Mouse (Mus musculus) neural tube, embryonic 13.5 days (tissue): ENCODE measurements around the gene Myo1c. TPM values are rescaled to one million over a fixed set of nuclear protein-coding genes. Genes with fewer than 3 reads are reported as not detected.
"Not testable (repeated sequence)": the region's sequence is repeated elsewhere in the genome, so short reads cannot be mapped to it uniquely, and the experiment has no call there.

Experiments
- ATAC-seq: fragments of 200-750 bp; cut with Nextera tagmentation; 2 replicates; pipeline ENCODE4 v1.8.0; 2017; ENCODE audit warnings: low read depth, mild to moderate bottlenecking, moderate TSS enrichment, moderate library complexity
- H3K27ac ChIP-seq: fragments of 300-500 bp; sonication (generic); replicated peaks from 2 replicates; pipeline ENCODE4 v1.5.1; 2015; ENCODE audit warnings: moderate library complexity, mild to moderate bottlenecking, inconsistent platforms
- H3K27me3 ChIP-seq: fragments of 300-500 bp; sonication (generic); 2 replicates; pipeline ENCODE4 v1.6.1; 2015; ENCODE audit warnings: mild to moderate bottlenecking, inconsistent platforms
- H3K36me3 ChIP-seq: fragments of 300-500 bp; sonication (generic); 2 replicates; pipeline ENCODE4 v1.6.1; 2015; ENCODE audit warnings: mild to moderate bottlenecking, inconsistent platforms
- H3K4me1 ChIP-seq: fragments of 300-500 bp; sonication (generic); replicated peaks from 2 replicates; pipeline ENCODE4 v1.6.1; 2015; ENCODE audit warnings: inconsistent platforms
- H3K4me2 ChIP-seq: fragments of 300-500 bp; sonication (generic); 2 replicates; pipeline ENCODE4 v1.6.1; 2015; ENCODE audit warnings: inconsistent platforms, mild to moderate bottlenecking, moderate library complexity
- H3K4me3 ChIP-seq: fragments of 300-500 bp; sonication (generic); 2 replicates; pipeline ENCODE4 v1.5.1; 2015; ENCODE audit warnings: mild to moderate bottlenecking, inconsistent platforms
- H3K9ac ChIP-seq: fragments of 300-500 bp; sonication (generic); 2 replicates; pipeline ENCODE4 v1.6.1; 2015; ENCODE audit warnings: moderate library complexity, mild to moderate bottlenecking, inconsistent platforms
- H3K9me3 ChIP-seq: fragments of 300-500 bp; sonication (generic); 2 replicates; pipeline ENCODE4 v1.6.1; 2016; ENCODE audit warnings: inconsistent platforms
- WGBS: fragments of 180-500 bp; shearing (Covaris S2); methylation state at CpG from one replicate; pipeline ENCODE4 v1.1.7; 2015; 5-methylcytosine and 5-hydroxymethylcytosine counted together
- polyA plus RNA-seq: library from polyadenylated mRNA; unstranded; fragments of >200 nt; fragmentation: Nextera tagmentation; extraction: Ambion mirVana; gene quantifications from 2 replicates; pipeline ENCODE4 v1.2.1, GENCODE M21; 2015

The Myo1c gene
- polyA plus RNA-seq, 1 experiment from 2014 or later: 10.7 TPM

DNA sequence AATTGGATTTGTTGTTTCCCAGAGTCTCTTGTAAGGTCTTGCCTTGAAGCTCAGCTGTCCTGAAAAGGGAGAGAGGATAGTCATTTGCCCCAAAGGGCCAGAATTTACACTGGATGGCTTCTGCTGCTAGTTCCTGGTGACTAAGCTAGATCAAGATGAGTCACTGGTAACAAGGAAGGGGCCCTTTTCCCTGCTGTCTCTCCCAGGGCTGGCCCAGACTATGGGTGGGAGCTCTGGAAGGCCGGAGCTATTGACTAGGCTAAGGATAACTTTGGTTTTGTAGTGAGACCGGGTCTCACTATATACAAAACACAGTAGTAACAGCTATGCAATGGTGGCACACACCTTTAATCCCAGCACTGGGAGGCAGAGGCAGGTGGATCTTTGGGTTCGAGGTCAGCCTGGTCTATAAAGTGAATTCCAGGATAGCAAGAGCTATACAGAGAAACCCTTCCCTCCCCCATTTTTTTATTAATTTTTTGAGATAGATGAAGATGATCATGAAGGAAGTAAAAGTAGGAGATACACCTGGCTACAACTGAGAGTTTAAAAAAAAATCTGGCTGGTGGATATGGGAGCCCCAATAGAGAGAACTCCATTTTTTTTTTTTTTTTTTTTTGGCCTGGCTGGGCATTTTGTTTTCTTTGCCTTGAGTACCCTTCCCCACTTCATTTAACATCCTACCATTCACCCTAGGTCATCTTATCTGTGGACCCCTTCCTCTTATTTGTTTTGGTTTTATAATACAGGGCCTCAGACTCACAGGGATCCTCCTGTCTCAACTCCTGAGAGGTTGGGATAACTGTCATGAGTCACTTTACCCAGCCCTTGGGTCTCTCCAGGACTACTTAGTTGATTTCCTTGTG is 27.8 kb downstream of the Myo1c start:
- Histone ChIP-seq H3K9me3 (no peaks in the 10 kb centered on the region), H3K4me3 (peak overlapping the region; percentile 95), H3K36me3 (peaks cover 7% of the 10 kb centered on the region), H3K9ac (peak overlapping the region; percentile 56), H3K27me3 (no peaks in the 10 kb centered on the region), H3K27ac (peak overlapping the region; percentile 95), H3K4me2 (peak overlapping the region; percentile 83), H3K4me1 (peaks cover 27% of the 10 kb centered on the region)
- no peak for ATAC-seq
- 89% methylated on average over 3 of the region's 3 CpGs for WGBS

DNA sequence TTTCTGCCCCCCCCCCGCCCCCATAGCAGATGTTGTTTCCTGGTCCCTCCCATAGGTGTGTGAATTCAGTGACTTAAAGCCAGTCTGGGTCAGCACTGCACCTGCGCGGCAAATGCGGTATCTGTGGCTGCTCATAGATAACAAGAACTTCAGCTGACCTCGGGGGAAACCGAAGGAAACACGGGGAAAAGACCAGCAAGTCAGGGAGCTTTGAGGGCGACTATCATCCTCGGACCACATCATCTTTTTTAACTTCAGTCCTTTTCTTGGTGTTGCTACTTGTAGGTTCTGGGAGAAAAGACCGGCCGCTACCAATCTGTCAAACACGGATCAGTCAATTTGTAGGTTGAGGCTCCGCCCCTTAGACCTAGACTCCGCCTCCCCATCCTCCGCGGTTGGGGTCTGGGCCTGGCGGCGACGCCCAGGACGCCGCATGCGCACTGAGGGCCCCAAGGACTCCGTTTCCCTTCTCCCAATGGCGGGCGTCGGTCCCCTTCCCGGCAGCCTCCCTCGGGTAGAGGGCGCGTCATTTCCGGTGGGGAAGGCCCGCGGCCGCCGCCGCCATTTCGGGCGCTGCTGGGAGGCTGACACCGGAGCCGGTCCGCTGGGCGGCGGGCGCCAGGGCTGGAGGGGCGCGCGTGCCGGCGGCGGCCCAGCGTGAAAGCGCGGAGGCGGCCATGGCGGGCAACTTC is 28.6 kb downstream of the Myo1c start, which contains the start of gene Crk:
Gene Crk, plus strand, starts transcription at position 513 of the 692 bp plus-strand sequence.
- WGBS: under 1% methylated on average over 54 of the region's 55 CpGs
- Histone ChIP-seq H3K4me3 (peak within 1 kb of the TSS; percentile 95), H3K4me1 (peaks cover 27% of the 10 kb centered on the region), H3K27ac (peak within 1 kb of the TSS; percentile 95), H3K36me3 (peaks cover 13% of the 10 kb centered on the region), H3K9ac (peak within 1 kb of the TSS; percentile 95), H3K9me3 (no peaks in the 10 kb centered on the region), H3K4me2 (peak within 1 kb of the TSS; percentile 83), H3K27me3 (no peaks in the 10 kb centered on the region)
- peak; percentile 98 for ATAC-seq

- Histone ChIP-seq H3K4me2 (peak overlapping the region; percentile 83), H3K36me3 (peaks cover 19% of the 10 kb centered on the region), H3K4me1 (peaks cover 29% of the 10 kb centered on the region), H3K4me3 (peak overlapping the region; percentile 95), H3K9me3 (no peaks in the 10 kb centered on the region), H3K27ac (peak overlapping the region; percentile 95), H3K27me3 (no peaks in the 10 kb centered on the region), H3K9ac (peak overlapping the region; percentile 95)
- WGBS: under 1% methylated on average over 43 of the region's 43 CpGs
- peak; percentile 84 for ATAC-seq
Observed at GRCm38 (mm10) chr11:75679439-75680171, 29.3 kb downstream of the Myo1c start.

GRCm38 (mm10) chr11:75684462-75684861 is 34.2 kb downstream of the Myo1c start:
- Histone ChIP-seq H3K27me3 (no peaks in the 10 kb centered on the region), H3K36me3 (peaks cover 20% of the 10 kb centered on the region), H3K9ac (no peak overlapping the region), H3K27ac (no peak overlapping the region), H3K4me1 (peaks cover 48% of the 10 kb centered on the region), H3K4me3 (no peak overlapping the region), H3K4me2 (no peak overlapping the region), H3K9me3 (no peaks in the 10 kb centered on the region)
- no peak for ATAC-seq
- whole genome bisulfite sequencing: 86% methylated on average over 5 of the region's 5 CpGs

DNA sequence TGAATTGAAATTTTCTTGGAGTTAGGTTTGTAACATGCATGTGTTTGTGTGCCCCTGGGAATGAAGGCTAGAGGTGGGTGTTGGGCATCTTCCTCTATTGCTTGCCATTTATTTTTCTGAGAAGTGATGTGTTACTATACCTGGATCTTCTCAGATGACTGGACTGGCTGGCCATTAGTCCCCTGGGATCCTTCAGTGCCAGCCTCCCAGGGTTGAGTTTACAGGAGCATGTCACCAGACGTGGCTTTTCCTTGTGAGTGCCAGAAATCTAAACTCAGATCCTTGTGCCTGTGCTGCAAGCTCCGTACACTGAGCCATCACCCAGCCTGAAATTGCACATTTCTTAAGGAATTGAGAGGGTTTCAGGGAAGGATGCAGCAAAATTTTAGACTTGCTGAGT is 34.7 kb downstream of the Myo1c start:
- no peak overlapping the region for H3K4me3 ChIP-seq
- H3K27ac ChIP-seq: no peak overlapping the region
- H3K9me3 ChIP-seq: no peaks in the 10 kb centered on the region
- WGBS: 74% methylated on average over 2 of the region's 2 CpGs
- H3K27me3 ChIP-seq: no peaks in the 10 kb centered on the region
- H3K4me1 ChIP-seq: peaks cover 45% of the 10 kb centered on the region
- H3K9ac ChIP-seq: no peak overlapping the region
- peaks cover 20% of the 10 kb centered on the region for H3K36me3 ChIP-seq
- no peak for ATAC-seq
- no peak overlapping the region for H3K4me2 ChIP-seq

DNA sequence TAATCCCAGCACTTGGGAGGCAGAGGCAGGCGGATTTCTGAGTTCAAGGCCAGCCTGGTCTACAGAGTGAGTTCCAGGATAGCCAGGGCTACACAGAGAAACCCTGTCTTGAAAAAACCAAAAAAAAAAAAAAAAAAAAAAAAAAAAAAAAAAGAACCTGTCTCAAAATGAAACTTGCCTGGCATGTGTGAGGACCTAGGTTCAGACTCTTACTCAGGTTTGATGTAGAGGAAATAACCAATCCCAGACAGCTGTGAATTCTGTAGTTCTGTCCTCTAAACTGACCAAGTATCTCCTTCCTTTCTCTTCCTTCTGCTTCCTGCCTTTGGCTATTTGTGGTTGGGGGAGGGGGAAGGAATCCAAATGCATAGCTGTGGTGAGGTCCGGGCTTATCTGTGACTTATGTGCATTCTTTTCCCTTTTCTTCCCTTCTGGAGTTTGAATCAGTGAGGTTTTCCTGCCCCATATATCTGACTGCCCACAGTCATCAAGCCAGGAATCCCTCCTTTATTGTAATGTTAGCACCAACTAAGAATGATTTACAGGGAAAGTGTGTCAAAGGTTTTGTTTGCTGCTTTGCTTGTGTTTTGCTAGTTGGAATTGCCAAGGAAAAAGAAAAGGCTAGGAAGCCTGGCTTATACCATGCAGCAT is 37.2 kb downstream of the Myo1c start:
- H3K4me1 ChIP-seq: peaks cover 26% of the 10 kb centered on the region; the same call in 1 of the 2 replicates
- ATAC-seq: no peak
- no peak overlapping the region for H3K9ac ChIP-seq
- H3K9me3 ChIP-seq: no peaks in the 10 kb centered on the region
- H3K4me3 ChIP-seq: no peak overlapping the region
- peaks cover 35% of the 10 kb centered on the region for H3K36me3 ChIP-seq
- H3K4me2 ChIP-seq: no peak overlapping the region
- H3K27ac ChIP-seq: no peak overlapping the region
- 74% methylated on average over 2 of the region's 2 CpGs for WGBS
- no peaks in the 10 kb centered on the region for H3K27me3 ChIP-seq

- Histone ChIP-seq H3K36me3 (peaks cover 36% of the 10 kb centered on the region), H3K4me1 (peaks cover 26% of the 10 kb centered on the region; the same call in 1 of the 2 replicates)
Observed at GRCm38 (mm10) chr11:75688132-75688531, 37.8 kb downstream of the Myo1c start.

GRCm38 (mm10) chr11:75689977-75690376 is 39.7 kb downstream of the Myo1c start:
- Histone ChIP-seq H3K36me3 (peaks cover 41% of the 10 kb centered on the region), H3K4me1 (peaks cover 20% of the 10 kb centered on the region; the same call in 1 of the 2 replicates), H3K9ac (no peak overlapping the region), H3K27ac (no peak overlapping the region), H3K27me3 (no peaks in the 10 kb centered on the region), H3K4me3 (no peak overlapping the region), H3K4me2 (no peak overlapping the region), H3K9me3 (no peaks in the 10 kb centered on the region)
- no peak for ATAC-seq
- 86% methylated on average over 1 of the region's 1 CpGs for WGBS

More at GRCm38 (mm10) chr11:75688132-75688531, 37.8 kb downstream of the Myo1c start:
- no peak overlapping the region for H3K27ac ChIP-seq
- no peak for ATAC-seq
- no peaks in the 10 kb centered on the region for H3K9me3 ChIP-seq
- H3K9ac ChIP-seq: no peak overlapping the region
- H3K4me2 ChIP-seq: no peak overlapping the region
- no peaks in the 10 kb centered on the region for H3K27me3 ChIP-seq
- H3K4me3 ChIP-seq: no peak overlapping the region
- WGBS: 94% methylated on average over 2 of the region's 2 CpGs

GRCm38 (mm10) chr11:75691047-75691446 is 40.7 kb downstream of the Myo1c start:
- peaks cover 42% of the 10 kb centered on the region for H3K36me3 ChIP-seq
- peaks cover 9% of the 10 kb centered on the region; the same call in 1 of the 2 replicates for H3K4me1 ChIP-seq
- no peak overlapping the region for H3K4me2 ChIP-seq
- no peak overlapping the region for H3K4me3 ChIP-seq
- H3K9me3 ChIP-seq: no peaks in the 10 kb centered on the region
- H3K9ac ChIP-seq: no peak overlapping the region
- H3K27me3 ChIP-seq: no peaks in the 10 kb centered on the region
- no peak overlapping the region for H3K27ac ChIP-seq
- no peak for ATAC-seq

- Histone ChIP-seq H3K4me2 (no peak overlapping the region), H3K4me3 (no peak overlapping the region), H3K36me3 (peaks cover 66% of the 10 kb centered on the region), H3K27ac (no peak overlapping the region), H3K9me3 (no peaks in the 10 kb centered on the region), H3K4me1 (no peaks in the 10 kb centered on the region), H3K9ac (no peak overlapping the region), H3K27me3 (no peaks in the 10 kb centered on the region)
- ATAC-seq: no peak
- WGBS: 90% methylated on average over 5 of the region's 5 CpGs
Observed at GRCm38 (mm10) chr11:75693570-75693969, 43.3 kb downstream of the Myo1c start.

DNA sequence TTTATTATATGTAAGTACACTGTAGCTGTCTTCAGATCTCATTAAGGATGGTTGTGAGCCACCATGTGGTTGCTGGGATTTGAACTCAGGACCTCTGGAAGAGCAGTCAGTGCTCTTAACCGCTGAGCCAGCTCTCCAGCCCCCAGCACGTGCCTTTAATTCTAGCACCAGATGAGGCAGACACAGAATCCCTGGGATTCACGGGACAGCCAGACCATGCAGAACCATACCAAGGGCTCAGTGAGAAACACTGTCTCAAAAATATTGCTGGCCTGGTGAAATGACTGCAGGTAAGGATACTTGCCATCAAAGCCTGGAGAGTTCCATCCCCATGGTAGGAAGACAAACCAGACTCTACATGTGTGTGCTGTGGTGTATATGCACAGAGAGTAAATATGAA is 47.2 kb downstream of the Myo1c start:
- not testable (repeated sequence) for H3K4me1 ChIP-seq, H3K27me3 ChIP-seq, ATAC-seq, H3K4me2 ChIP-seq, H3K4me3 ChIP-seq, H3K9ac ChIP-seq, H3K27ac ChIP-seq, H3K9me3 ChIP-seq
- H3K36me3 ChIP-seq: peaks cover 79% of the 10 kb centered on the region
- WGBS: 97% methylated on average over 3 of the region's 3 CpGs
